Mouse (Mus musculus) adipocyte (in vitro differentiated cells): ENCODE results near the gene Gja5.

Source experiments
- DNase-seq: peaks from one replicate; pipeline ENCODE4 v3.0.0-alpha.2; 2016; ENCODE audit warnings: low spot score

The Gja5 gene

GRCm38 (mm10) chr3:96936241-96936640 is 31.7 kb downstream of the Gja5 start:
- peak; percentile 81 for DNase-seq

DNA sequence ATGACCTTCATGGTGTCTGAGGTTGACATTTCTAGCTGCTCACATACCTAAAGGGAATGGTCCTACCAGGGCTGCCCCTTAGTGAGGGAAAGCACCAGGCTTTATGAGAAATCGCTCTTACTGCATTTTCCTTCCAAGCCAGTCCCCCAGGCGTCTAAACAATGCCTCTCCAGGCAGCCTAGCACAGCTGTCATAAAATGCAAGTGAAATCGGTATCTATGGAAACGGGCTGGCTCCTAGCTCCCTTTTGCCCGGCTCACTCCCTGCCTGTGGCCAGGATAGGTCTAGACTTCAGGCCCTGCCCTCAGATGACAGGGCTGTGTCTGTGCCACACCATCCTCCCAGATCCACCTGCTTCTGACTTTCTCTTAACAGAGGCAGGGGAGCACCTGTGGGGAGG is 33.1 kb downstream of the Gja5 start:
- no peak for DNase-seq

DNA sequence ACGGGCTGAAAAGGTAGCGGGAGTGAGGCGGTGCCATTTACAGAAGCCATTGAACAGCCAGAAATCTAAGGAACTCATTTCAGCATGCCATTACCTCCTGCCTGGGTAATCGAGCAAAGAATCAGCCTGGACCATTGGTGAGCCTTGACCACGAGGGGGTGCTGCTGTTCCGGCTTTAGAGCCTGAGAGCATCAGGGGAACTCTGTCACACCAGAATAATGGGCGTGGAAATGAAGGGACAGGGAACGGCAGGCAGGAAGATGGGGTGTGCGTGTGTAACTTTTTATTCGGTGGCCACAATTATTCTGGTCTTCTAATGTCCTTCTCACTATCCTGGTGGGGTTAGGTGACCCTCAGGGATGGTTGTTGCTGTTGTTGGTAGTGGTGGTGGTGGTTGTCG is 34.2 kb downstream of the Gja5 start:
- DNase-seq = peak; percentile 88

GRCm38 (mm10) chr3:96942706-96943105 is 38.2 kb downstream of the Gja5 start:
- DNase-seq = no peak

- no peak for DNase-seq
These were observed 49.2 kb downstream of the Gja5 start for GRCm38 (mm10) chr3:96953489-96954233.

DNA sequence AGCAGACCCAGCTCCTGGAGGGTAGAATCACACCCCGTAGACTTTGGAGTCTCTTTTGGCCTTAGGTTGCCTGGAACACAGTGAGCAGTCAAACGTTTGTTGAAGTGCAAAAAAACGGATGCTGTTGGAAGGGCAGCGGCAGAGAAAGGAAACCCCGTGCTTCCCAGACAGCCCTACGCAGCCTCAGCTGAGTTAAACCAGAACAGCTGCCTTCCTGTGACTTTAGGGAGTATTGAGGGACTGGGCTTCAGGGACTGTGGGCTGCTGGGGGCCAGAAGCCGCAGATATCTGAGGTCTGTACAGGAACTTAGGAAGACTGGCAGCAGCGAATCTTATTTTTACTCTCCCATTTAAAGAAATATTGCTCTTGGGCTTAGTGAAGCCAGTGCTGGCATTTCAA is 56.1 kb downstream of the Gja5 start:
- DNase-seq = no peak

DNA sequence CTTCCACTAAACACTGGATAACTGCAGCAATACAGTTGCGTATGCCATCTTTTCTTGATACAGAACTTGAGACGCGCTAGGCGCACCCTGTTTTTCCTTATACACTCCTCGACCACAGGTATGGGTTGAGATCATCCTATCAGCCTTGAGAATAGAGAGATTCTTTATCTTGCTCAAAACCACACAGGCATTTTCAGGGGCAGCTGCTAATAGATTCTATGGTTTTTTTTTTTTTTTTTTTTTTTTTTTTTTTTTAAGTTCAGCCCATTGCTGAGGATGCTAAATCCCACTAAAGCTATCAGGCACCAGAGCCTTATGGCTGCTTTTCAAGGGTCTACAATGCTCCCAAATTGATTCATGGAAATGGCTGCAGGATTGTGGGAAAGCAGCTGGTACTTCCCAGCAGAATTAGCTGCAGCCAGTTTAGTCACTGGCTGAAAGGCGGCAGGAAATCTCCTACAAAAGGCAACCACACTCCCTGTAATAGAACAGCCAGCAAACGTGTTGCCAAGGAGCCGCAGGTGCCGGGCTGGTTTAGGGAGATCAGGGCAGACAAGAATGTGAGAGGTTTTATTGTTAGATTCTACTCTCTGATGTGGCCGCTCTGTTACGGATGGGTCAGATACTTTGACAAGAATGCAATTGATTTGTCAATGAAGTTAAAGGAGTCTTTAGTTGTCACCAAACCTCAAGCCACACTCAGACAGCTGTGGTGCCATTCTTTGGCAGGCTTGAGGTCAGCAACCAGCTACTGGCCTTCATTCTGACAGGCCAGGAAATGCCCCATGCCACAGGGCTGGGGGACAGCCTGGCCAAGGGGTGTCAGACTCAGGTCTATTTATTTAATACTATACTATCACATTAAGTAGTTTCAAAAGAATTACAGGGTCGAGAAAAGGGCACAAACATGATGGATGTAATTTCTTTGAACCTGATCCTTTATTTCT is 58.9 kb downstream of the Gja5 start:
- DNase-seq = no peak

GRCm38 (mm10) chr3:96970986-96971385 is 66.5 kb downstream of the Gja5 start:
- DNase-seq = no peak

DNA sequence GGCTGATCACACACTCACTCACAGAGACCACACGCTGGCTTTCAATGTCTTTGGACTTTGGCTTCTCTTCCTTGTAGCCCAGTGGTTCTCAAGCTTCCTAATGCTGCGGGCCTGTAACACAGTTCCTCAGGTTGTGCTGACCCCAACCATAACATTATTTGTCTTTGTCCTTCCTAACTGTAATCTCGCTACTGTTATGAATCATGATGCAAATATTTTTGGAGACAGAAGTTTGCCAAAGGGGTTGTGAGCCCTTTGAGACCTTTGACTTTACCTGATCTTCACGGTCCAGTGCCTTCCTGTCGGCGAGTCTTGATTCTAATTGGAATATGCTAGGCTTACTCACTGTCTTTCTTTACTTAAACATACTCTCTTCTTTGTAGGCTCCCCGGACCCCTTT is 70.0 kb downstream of the Gja5 start:
- DNase-seq = no peak

- DNase-seq = no peak
These were observed 71.1 kb downstream of the Gja5 start for GRCm38 (mm10) chr3:96975628-96976027.

DNA sequence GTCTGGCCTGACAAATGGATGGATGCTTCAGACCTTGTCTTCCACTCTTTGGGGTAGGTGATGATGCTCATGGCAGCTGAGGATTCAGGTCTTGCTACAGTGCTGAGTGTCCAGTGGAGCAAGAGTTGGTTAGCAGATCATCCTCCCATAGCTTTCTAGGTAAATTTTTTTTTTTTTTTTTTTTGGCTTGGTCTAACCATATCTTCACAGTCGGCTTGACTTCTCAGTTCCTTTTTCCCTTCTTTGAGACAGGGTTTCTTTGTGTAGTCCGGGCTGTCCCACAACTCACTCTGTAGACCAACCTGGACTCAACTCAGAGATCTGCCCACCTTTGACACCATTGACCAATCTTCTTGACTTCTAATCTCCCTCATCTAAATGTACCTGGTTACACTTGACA is 73.0 kb downstream of the Gja5 start:
- DNase-seq = no peak

- no peak for DNase-seq
These were observed 74.0 kb downstream of the Gja5 start for GRCm38 (mm10) chr3:96978469-96978868.

DNA sequence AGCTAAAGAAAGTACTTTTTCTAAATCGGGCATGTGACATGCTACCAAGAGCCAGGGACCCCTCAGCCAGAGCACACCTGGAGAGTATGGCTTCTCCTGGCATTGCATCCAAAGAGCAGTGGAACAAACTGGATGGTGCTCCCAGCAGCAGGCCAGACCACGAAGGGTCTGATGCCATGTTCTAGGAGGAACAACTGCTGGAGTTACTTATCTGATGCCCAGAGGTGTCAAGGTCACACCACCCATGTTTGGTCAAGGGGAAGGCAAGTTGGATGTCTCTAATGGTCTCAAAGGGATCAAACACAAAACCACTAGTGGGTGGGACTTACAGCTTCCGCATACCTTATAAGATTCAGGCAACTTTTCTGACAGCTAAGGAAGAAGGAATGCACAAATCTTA is 74.5 kb downstream of the Gja5 start:
- no peak for DNase-seq

DNA sequence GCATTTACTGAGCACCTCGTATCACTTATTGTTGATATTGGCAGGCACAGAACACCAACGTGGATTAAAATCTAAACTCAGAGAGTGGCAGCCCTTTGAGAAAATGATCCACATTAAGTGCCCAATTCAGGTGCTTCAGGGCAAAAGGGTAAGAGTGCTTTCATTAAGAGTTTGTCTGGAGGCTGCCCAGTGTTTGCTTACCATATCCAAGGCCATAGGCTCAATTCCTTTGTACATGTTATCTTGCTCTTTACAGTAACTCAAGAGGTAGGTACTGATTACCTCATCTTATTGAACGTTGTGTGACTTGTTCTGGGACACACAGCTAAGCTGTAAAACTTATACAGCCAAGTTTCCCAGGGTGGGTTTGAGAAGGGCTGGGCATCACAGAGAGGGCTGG is 77.3 kb downstream of the Gja5 start:
- no peak for DNase-seq

DNA sequence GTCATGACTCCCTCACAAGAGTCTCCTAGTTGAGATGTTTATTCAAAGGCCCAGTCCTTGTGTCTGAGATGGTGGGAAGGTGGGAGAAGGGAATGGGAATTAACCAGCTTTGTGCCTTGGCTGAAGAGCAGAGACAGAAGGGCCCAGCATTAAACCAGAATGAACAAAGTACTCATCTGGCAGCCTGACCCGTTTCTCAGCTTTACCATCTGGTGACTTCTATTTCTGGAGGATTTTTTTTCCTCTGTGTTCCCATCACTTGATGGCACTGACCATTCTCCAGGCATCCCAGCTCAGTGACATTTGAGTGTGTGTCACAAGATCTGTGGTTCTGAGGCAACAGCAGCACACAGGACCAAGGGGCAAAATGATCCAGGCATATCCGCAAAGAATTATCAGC is 78.2 kb downstream of the Gja5 start:
- no peak for DNase-seq

GRCm38 (mm10) chr3:96992526-96992925 is 88.0 kb downstream of the Gja5 start:
- DNase-seq = no peak

GRCm38 (mm10) chr3:96997770-96998169 is 93.3 kb downstream of the Gja5 start:
- DNase-seq = no peak

- DNase-seq = no peak
These were observed 98.6 kb downstream of the Gja5 start for GRCm38 (mm10) chr3:97003111-97003510.

DNA sequence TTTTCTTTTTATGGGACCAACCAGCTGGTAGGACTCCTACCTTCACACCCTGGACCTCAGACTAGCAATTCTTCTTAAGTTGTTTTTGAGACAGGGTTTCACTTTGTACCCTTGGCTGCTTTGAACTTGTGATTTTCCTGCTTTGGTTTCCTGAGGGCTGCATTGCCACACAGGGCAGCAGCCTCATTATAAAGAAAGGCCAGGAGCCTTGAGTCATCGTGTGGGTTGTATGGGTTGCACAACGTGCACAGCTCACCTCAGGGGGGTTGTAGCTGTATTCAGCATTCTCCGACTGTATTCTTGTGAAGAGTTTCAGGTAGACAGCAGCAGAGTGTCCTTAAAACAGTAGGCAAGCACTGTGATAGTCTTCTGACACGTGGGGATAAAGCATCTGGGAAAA is 100.0 kb downstream of the Gja5 start:
- DNase-seq = no peak

DNA sequence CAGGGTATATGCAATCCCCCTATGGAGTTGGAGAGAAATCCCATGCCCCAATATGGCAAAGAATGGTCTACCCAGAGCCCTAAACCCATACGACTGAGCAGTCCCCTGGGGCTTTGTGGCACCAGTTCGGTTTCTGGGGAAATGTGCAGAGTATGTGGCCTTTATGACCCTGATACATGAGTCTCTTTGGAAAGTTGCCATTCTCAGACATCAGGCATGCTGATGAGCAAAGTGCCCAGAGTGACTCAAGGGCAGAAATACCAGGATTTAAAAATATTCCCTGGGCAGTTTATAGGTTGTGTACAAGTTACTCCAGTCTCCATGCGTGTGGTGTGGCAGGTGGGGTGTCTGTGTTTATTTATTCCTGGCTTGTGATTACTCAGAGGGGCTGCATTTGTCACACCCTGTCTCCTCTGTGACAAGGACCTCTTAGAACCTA is 102.5 kb downstream of the Gja5 start:
- no peak for DNase-seq

DNA sequence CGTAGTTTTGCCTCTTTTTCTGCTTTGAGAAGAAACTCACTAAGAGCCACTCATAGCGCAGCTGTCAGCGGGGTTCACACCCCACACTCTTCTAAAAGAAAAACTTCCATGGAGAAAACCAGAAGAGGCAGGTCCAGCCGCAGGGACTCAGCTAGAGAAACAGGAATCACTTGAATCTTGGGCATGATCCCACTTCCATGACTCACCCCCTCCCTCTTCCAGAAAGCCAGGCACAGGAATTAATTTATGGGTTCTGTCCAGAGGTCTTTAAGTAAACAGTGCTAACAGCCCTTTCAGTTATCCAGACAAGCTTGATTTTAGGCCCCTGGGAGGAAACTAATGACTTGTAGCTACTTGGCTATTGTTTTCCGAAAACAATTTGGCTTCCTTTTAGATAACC is 120.7 kb downstream of the Gja5 start:
- DNase-seq = peak; percentile 45

GRCm38 (mm10) chr3:97032053-97032496 is 127.6 kb downstream of the Gja5 start:
- DNase-seq = no peak

GRCm38 (mm10) chr3:97035558-97035957 is 131.1 kb downstream of the Gja5 start:
- no peak for DNase-seq
